Mouse (Mus musculus): ENCODE measurements at regions not wholly inside any gene's neighbourhood (a gene's known extent, or its start where the extent isn't known, plus 50 kb on each side); places are given as distances from the start of the nearest gene placed in this dataset.

DNA sequence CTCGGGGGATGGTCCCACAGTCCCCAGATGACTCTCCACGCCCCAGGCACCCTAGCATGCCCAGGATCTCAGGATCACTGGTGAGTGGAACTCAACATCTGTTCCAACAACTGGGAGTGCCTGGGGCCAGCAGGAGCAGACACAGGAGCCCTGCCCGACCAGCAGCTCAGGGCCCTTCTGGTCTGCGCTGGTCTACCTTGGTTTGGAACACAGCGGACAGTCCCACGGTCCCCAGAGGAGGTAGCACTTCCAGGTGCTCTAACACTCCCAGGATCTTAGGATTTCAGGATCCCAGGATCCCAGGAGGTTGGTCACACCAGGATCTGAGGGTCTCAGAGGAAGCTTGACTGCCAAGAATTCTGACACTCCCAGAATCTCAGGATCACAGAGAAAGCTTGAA, 131.8 kb downstream of the Thbs2 start:
- no peak for TF ChIP-seq CTCF (IDR thresholded peaks at IDR 0.05; ENCODE audit: control insufficient read depth, insufficient read depth, insufficient replicate concordance, low read depth, low read length)
- no peak for TF ChIP-seq POLR2A (IDR thresholded peaks at IDR 0.05; ENCODE audit: control insufficient read depth, low read depth, low read length)
